17 mouse cellular contexts compared by ENCODE assay signal in the genomic region with DNA sequence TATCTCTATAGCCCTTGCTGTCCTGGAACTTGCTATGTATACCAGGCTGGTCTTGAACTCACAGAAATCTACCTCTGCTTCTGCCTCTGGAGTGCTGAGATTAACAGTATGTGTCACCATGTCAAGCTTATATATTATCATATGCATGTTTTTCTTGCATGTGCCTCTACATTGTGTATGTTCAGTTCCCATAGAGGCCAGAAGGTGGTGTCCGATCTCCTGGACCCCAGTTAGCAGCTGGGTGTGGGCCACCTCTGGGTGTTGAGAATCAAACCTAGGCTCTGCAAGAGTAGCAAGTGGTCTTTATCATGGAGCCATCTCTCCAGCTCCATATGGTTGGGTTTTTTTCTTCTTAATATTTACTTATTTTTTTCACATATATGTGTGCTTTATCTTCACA. TPM values are rescaled to one million over a fixed set of nuclear protein-coding genes. Genes with fewer than 3 reads are reported as not detected.
DNase-seq lines count a peak whose midpoint lies in the region; ATAC-seq and TF ChIP-seq lines count a peak whose summit lies in the region.
"Had no signal": no experiment of that assay in that cellular context is flagged by ENCODE, and none has a peak within 500 bp of the region (broad histone marks: within the 10 kb centered on the region; RNA-seq: fewer than 3 reads in every experiment).

No protein-coding gene starts in this region.

- no peaks in the 10 kb centered on the region for H3K4me1 ChIP-seq in heart, adult 2 months (ENCODE audit: control insufficient read depth, insufficient read depth, low read length)
- H3K4me1 ChIP-seq in hindbrain, embryonic 12.5 days, result no peaks in the 10 kb centered on the region
- H3K4me1 ChIP-seq: hindbrain, embryonic 13.5 days; neural tube, embryonic 15.5 days had no signal

- TF ChIP-seq POLR2A in heart, adult 2 months (IDR thresholded peaks at IDR 0.05; ENCODE audit: insufficient read depth, low read depth, low read length), result no peak

- peak; percentile 44 for TF ChIP-seq CTCF in heart, adult 2 months (IDR thresholded peaks at IDR 0.05)

- TF ChIP-seq EP300 in heart, adult 2 months (IDR thresholded peaks at IDR 0.05; ENCODE audit: insufficient read depth, low read depth, low read length), result no peak

- peaks cover 1% of the 10 kb centered on the region; the same call in 1 of the 2 replicates for H3K79me2 ChIP-seq in heart, adult 2 months (replicated peaks; ENCODE audit: control insufficient read depth, insufficient read depth, low read length)

- no peak overlapping the region for H3K4me3 ChIP-seq in heart, adult 2 months
- no peak overlapping the region for H3K4me3 ChIP-seq in hindbrain, embryonic 12.5 days
- H3K4me3 ChIP-seq: erythroblast, embryonic 14.5 days; hindbrain, embryonic 13.5 days; myocyte; neural tube, embryonic 15.5 days had no signal

- intact Hi-C loops in heart, adult 2 months (cut with DNase I), result no loop called here
- intact Hi-C loops in heart, postnatal 14 days (cut with DNase I), result no loop called here

- H3K27ac ChIP-seq in heart, adult 2 months, result no peak overlapping the region
- no peak overlapping the region for H3K27ac ChIP-seq in hindbrain, embryonic 12.5 days
- H3K27ac ChIP-seq: hindbrain, embryonic 13.5 days; neural tube, embryonic 15.5 days had no signal

- no peak for DNase-seq in heart, adult 2 months
- no peak for DNase-seq in heart, postnatal 14 days
- DNase-seq in thymus, postnatal 4 days, result peak; percentile 41
- DNase-seq in thymus, postnatal 36 days, result no peak
- DNase-seq in c-Kit-positive CD71-negative TER-119-negative erythroid progenitor cells, embryonic 14.5 days (ENCODE audit: low read depth), result peak; percentile 22
- no peak for DNase-seq in gastrocnemius, postnatal 10 days
- DNase-seq: cerebellum, adult 2 months; kidney, adult 9 months; midbrain, embryonic 14.5 days; retina, postnatal 1 day had no signal

- H3K4me2 ChIP-seq in hindbrain, embryonic 12.5 days (replicated peaks), result no peak overlapping the region
- H3K4me2 ChIP-seq: hindbrain, embryonic 13.5 days; neural tube, embryonic 15.5 days had no signal

- WGBS in heart, adult 2 months, result 95% methylated on average over 1 of the region's 1 CpGs
- 97% methylated on average over 1 of the region's 1 CpGs for WGBS in hindbrain, embryonic 12.5 days

- no peaks in the 10 kb centered on the region for H3K27me3 ChIP-seq in heart, adult 2 months (ENCODE audit: control insufficient read depth, insufficient read depth, low read length)
- no peaks in the 10 kb centered on the region for H3K27me3 ChIP-seq in hindbrain, embryonic 12.5 days
- H3K27me3 ChIP-seq: hindbrain, embryonic 13.5 days; neural tube, embryonic 15.5 days had no signal

- no peaks in the 10 kb centered on the region for H3K9me3 ChIP-seq in hindbrain, embryonic 12.5 days (replicated peaks)
- H3K9me3 ChIP-seq: hindbrain, embryonic 13.5 days; neural tube, embryonic 15.5 days had no signal

- no peak overlapping the region for H3K9ac ChIP-seq in heart, adult 2 months (ENCODE audit: low read depth, low read length)
- no peak overlapping the region for H3K9ac ChIP-seq in hindbrain, embryonic 12.5 days
- H3K9ac ChIP-seq: hindbrain, embryonic 13.5 days; neural tube, embryonic 15.5 days had no signal

- no peaks in the 10 kb centered on the region for H3K36me3 ChIP-seq in heart, adult 2 months (ENCODE audit: control insufficient read depth, insufficient read depth, low read length)
- H3K36me3 ChIP-seq in hindbrain, embryonic 12.5 days, result peaks cover 23% of the 10 kb centered on the region; the same call in 1 of the 2 replicates

- no peak for ATAC-seq in hindbrain, embryonic 12.5 days (ENCODE audit: low FRiP score)
- ATAC-seq in erythroid progenitor cell, adult 5-6 weeks (replicated peaks; ENCODE audit: low FRiP score, poor library complexity, severe bottlenecking), result no peak
- ATAC-seq: forebrain, embryonic 16.5 days had no signal

RNA-seq across cellular contexts. Expression of a gene that starts 24.4 kb away (rescaled TPM):
- total RNA-seq in heart, adult 2 months (2021), result 10 to 100 TPM; 20.9 to 21.6 TPM
- polyA plus RNA-seq in heart, adult 2 months (2012; rRNA removed), result 6.0 and 10.3 TPM in 2 replicates
- total RNA-seq in heart, postnatal 14 days (2021), result 10 to 100 TPM; 20.3 to 21.6 TPM
- polyA plus RNA-seq in hindbrain, embryonic 12.5 days (2016; fragmentation: Nextera tagmentation; extraction: Ambion mirVana), result 68.5 and 71.0 TPM in 2 replicates
- 11.7 and 18.0 TPM in 2 replicates for total RNA-seq in erythroid progenitor cell, adult 5-6 weeks (2015; ENCODE audit: low replicate concordance)
- total RNA-seq in erythroid progenitor cell, adult 5-6 weeks (2017; ENCODE audit: low replicate concordance), result 13.1 and 14.5 TPM in 2 replicates
- 10 to 100 TPM; 20.7 to 21.5 TPM for total RNA-seq in gastrocnemius, postnatal 10 days (2021)

RNA-seq across cellular contexts. Expression of a gene that starts 24.4 kb away (rescaled TPM):
- 10 to 100 TPM; 89.3 to 97.3 TPM for total RNA-seq in heart, adult 2 months (2021)
- polyA plus RNA-seq in heart, adult 2 months (2012; rRNA removed), result 33.0 and 52.7 TPM in 2 replicates
- 10 to 100 TPM; 69.5 to 72.8 TPM for total RNA-seq in heart, postnatal 14 days (2021)
- polyA plus RNA-seq in hindbrain, embryonic 12.5 days (2016; fragmentation: Nextera tagmentation; extraction: Ambion mirVana), result 159 and 173 TPM in 2 replicates
- total RNA-seq in erythroid progenitor cell, adult 5-6 weeks (2015; ENCODE audit: low replicate concordance), result 102 and 188 TPM in 2 replicates
- 73.3 and 129 TPM in 2 replicates for total RNA-seq in erythroid progenitor cell, adult 5-6 weeks (2017; ENCODE audit: low replicate concordance)
- total RNA-seq in gastrocnemius, postnatal 10 days (2021), result 10 to 100 TPM; 75.6 to 76.3 TPM

Comparison
In these comparisons a context has a peak if more than half of its experiments do, and no peak if none do; other contexts are left out.
1. DNase-seq: peak in thymus, postnatal 4 days (single experiment) and c-Kit-positive CD71-negative TER-119-negative erythroid progenitor cells, embryonic 14.5 days (single experiment); none in heart, adult 2 months (0 of 2), heart, postnatal 14 days (0 of 2), thymus, postnatal 36 days (0 of 2) and gastrocnemius, postnatal 10 days (single experiment).